Mouse (Mus musculus): ENCODE measurements around the gene BC003965.

- no peak for TF ChIP-seq POLR2A (IDR thresholded peaks at IDR 0.05; ENCODE audit: low read depth, low read length)
- no peak for TF ChIP-seq CTCF (IDR thresholded peaks at IDR 0.05; ENCODE audit: borderline replicate concordance, insufficient read depth, low read length)
Measured at GRCm38 (mm10) chr17:25218967-25219366, 34.6 kb downstream of the BC003965 start.

All from embryonic fibroblast, embryonic 13.5 days (primary cell).